Mouse (Mus musculus): ENCODE measurements around the gene Fam229b.
A peak's percentile ranks its signal among the peaks of the same experiment; 100 is the strongest.

The Fam229b gene

DNA sequence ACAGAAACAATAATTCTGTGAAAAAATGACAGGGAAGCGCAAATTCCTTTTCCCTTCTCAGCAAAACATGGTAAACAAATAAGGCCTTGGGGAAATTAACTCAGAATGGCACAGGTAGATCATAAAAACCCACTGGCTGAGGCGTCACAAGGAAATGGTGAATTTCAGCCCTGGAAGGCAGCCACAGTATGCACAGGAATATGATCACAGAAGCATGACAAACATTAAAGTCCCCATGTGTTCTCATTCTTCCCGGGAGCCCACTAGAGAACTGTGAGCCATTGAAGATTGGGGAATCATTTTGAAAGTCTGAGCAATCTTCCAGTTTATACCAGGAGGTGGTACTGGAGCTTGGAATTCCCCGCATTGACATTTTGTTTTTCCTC, 24.2 kb downstream of the Fam229b start:
- no peak for DNase-seq

DNA sequence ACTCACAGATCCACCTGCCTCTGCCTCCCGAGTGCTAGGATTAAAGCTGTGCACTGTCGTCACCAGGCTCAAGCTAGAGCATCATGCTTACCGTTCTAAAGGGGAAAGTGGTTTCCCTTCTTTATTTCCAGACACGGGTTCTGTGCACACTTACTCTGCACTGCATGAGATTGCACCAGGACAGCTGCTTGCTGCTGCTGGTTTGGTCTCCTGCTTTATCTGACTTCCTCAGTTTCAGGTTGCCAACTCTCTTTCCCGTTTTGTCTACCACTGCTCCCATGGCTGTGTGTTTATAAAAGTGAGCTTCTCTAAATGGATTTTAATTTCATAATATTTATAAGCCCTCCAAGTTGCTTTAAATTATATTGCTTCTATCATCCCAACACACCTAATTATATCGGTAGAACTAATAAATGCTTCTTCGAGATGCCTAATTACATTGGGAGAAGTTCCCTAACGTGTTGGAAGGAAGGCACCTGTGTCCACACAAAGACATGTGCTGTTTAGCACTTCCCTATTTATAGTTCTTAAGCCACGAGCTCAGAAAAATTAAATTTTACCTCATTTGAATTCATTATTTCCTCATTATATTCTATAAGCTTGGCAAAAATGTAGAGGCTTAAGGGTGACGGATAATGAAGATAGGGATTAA, 24.8 kb downstream of the Fam229b start:
- DNase-seq: no peak

DNA sequence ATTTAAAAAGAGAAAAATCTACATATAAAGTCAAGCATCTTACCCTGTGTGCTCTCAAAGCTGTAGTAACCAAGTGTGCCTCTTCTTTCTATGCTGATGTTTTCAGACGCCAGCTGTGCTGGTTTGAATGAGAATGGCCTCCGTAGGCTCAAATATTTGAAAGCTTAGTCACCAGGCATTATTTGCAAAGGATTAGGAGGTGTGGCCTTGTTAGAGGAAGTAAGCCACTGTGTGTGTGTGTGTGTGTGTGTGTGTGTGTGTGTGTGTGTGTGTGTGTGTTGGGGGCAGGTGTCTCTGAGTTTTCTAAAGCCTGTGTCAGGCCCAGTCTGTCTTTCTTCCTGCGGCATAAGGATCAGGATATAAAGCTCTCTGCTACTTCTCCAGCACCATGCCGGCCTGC, 26.8 kb downstream of the Fam229b start:
- DNase-seq: no peak

DNA sequence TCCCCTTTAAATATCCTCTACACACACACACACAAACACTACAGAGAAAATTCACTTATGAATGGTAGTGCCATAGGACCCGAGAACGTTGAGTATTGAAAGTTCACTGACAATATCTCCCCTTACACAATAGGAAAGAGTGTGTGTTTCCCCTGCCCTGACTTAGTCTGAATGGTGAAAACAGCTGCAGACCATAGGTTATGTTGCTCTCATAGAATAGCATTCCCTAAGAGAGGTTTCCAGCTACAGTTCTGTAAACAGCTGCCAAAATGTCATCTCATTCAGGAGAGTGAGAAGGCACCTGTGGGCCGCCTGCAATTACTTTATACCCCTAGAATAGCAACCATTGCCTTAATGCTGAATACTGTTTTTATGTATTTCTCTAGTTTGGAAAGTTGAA, 27.3 kb downstream of the Fam229b start:
- DNase-seq: no peak

DNA sequence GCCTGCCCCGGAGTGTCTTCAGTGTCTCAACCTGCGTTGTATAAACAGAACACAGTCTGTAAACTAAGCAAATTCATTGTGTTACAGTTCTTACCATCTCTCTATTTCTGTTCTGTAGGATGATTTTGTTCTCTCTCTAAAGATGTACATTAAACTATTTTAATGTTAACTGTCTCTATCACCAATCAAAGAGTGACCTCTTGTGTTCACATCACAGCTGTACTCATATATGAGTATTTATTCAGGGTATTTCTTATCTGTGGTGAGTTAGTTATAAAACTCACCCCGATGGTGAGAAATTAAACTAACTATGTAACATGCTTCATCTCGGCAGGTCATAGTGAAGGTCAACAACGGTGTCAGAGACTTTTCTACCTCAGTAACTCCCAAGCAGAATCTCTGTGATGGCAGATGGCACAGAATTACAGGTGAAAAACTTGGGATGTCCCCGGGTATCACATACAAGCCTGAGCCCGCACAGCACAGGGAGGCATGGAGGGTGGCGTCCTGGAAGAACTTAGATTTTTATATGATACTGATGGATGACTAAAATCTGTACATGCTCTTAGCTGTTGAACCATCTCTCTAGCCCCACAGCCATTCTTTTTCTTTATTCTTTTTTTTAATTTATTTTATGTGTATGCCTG, 28.8 kb downstream of the Fam229b start:
- DNase-seq: no peak

DNA sequence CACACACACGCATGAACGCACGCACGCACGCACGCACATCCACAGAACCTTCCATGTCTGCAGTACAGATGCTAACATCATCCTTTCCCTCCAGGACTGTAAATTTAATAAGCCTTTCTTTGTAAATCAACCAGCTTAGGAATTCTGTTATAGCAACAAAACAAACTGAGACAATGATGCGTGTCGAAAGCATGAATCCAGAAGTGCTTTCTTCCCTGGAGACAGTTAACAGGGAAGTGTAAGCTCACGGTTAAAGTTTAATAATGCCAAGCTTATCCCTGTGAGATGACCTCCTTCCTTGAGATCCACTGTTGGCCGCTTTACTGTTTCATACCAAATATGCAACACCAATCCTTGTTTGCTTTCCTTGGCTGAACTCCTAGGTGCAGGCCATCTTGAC, 35.0 kb downstream of the Fam229b start:
- DNase-seq: no peak

DNA sequence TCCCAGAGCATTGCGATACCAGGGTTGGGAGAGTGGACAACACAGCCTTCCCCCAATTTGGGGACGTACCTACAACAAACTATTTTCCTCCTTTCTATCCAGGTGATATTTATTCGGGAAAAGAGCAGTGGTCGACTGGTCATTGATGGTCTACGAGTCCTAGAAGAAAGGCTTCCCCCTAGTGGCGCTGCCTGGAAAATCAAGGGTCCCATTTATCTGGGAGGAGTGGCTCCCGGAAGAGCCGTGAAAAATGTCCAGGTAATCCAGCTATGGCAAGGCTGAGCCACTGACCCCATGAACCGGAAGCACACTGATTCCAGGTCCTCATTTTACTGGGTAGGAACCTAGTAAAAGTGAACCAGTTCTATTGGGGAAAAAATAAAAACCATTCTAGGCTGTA, 36.7 kb downstream of the Fam229b start:
- DNase-seq: peak; percentile 77

DNA sequence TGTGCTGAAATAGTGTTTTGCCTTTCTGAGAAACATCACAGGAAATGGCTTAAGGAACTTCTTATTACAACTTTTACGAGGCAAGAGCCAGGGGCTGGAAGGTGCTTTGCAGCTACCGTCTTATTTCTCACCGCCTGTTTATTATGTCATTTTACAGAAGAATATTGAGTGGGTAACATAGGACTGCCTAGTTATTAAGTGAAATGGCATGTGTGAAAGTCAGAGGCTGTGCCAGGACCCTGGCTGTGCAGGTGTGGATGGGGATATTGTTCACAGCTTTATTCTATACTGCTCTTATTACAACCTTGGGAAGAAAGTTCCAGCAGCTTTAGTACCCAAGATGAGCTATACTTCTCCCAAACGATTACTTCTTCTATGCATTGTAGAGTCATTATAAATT, 61.7 kb downstream of the Fam229b start:
- DNase-seq: no peak
